Mouse (Mus musculus): ENCODE measurements around the gene Med6.
A peak's percentile ranks its signal among the peaks of the same experiment; 100 is the strongest.

Med6 gene

DNA sequence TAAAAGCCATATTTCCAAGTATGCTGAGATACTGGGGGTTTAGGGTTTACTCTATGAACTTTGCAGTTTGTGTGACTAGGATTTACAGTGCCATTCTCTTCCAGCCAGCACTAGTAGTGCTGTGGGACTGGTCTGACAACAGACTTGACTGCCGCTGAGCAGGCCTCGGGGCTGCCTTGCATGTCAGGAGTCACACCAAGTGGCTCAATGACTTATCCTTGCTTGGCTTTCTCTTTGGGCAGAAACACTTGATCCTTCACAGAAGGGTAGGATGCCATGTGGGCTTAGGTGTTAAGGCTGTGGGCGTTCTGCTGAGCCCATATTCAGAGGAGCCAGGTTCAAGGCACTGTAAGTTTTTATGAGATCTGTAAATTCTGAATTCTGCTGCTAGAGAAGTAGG is 45.5 kb downstream of the Med6 start:
- no peak for DNase-seq (ENCODE audit: low read depth, low spot score)

DNA sequence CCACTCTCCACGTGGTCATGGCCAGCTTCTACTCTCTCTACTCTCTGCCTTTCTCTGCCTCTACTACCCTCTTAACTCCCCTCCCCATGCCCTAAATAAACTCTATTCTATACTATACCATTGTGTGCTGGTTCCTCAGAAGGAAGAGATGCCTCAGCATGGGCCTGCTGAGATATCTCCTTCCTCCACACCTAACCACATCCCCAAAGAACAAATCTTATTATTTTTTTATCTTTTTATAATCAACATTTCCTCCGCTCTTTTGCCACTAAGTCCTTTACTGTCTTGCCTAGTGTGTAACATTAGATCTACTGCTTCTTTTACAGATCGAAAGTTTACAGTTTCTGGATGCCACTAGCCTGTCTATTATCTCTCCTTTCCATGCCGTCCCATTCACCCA is 47.6 kb downstream of the Med6 start:
- no peak for DNase-seq (ENCODE audit: low read depth, low spot score)

DNA sequence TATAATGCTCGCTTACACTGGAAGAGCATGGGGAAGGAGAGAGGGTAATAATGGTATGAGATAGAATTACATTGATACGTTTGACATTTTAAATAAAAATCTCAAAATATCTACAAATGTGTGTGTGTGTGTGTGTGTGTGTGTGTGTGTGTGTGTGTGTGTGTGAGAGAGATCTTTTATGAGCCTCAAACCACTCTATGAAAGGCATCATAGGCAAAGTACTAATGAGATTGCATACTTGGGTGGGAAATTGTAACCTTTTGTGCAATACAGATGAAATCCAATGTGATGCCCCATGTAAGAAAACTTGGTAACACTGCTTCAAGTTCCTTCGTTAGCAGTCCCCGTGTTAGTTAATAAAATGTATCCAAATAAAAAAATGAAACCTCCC is 61.8 kb downstream of the Med6 start:
- DNase-seq (ENCODE audit: low read depth, low spot score) = no peak

DNA sequence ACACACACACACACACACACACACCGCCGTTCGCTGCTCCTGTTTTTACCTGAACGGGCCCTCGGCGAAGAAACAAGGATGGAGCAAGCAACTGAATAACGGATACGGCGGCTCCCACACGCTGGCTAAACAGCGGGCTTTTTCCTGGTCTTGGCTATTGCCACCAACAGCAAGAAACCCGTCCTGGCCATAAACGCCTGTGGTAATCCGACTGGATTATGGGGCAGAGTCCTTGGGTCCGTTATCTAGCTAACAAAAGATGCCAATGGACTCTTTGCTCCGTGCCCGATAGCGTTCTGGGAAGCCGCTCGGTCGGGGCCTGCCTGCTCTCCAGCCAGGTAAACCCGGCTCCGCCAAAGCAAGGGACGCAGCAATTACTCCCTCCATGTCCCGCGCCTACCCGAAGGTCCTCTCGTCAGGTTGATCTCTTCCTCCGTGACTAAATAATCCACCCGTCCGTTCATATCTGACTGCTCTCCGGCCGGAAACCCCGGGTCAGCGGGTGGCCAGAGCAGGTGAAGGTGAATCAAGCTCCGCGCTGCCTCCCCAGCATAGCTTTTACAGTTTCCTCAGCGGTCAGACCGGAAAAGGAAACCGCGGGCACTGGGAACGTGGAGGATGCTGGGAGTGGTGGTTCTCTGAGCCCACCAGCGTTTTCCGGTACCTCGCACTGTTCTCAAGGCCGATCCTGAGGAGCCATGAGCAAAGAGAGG is 62.3 kb downstream of the Med6 start, which contains the start of the genes Gm20498 and Synj2bp:
Gene Gm20498, minus strand, starts transcription at position 590 of the 713 bp plus-strand sequence.
Gene Synj2bp, minus strand, starts transcription at position 596 of the 713 bp plus-strand sequence.
- peak; percentile 89 for DNase-seq (ENCODE audit: low read depth, low spot score)

DNA sequence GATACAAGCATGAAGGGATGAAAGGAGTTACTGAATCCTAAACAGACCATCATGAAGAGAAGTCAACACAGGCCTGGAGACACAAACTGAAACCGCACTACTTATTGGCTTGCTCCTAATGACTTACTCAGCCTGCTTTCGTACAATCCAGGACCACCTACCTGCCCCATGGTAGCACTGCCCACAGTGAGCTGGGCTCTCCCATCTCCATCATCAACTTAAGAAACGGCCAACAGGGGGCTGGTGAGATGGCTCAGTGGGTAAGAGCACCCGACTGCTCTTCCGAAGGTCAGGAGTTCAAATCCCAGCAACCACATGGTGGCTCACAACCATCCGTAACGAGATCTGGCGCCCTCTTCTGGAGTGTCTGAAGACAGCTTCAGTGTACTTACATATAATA is 64.2 kb downstream of the Med6 start:
- DNase-seq (ENCODE audit: low read depth, low spot score) = peak; percentile 27

Measured in 3T3-L1 (cell line).